Mouse (Mus musculus) midbrain, embryonic 10.5 days (tissue): ENCODE measurements around the gene Nubpl. TPM values are rescaled to one million over a fixed set of nuclear protein-coding genes. Genes with fewer than 3 reads are reported as not detected.

Source experiments
- DNase-seq: peaks from one replicate; pipeline ENCODE4 v3.0.0-alpha.2; 2017; ENCODE audit warnings: low spot score
- H3K27ac ChIP-seq: fragments of 300-500 bp; sonication (generic); replicated peaks from 2 replicates; pipeline ENCODE4 v1.5.1; 2016; ENCODE audit warnings: mild to moderate bottlenecking
- H3K27me3 ChIP-seq: fragments of 300-500 bp; sonication (generic); 2 replicates; pipeline ENCODE4 v1.6.1; 2016; ENCODE audit warnings: low read depth, mild to moderate bottlenecking; ENCODE audit not compliant: poor library complexity, severe bottlenecking
- H3K36me3 ChIP-seq: fragments of 300-500 bp; sonication (generic); 2 replicates; pipeline ENCODE4 v1.6.1; 2016; ENCODE audit warnings: mild to moderate bottlenecking, moderate library complexity
- H3K4me1 ChIP-seq: fragments of 300-500 bp; sonication (generic); 2 replicates; pipeline ENCODE4 v1.6.1; 2016
- H3K4me3 ChIP-seq: fragments of 300-500 bp; sonication (generic); 2 replicates; pipeline ENCODE4 v1.5.1; 2016; ENCODE audit warnings: mild to moderate bottlenecking, moderate library complexity
- H3K9me3 ChIP-seq: fragments of 300-500 bp; sonication (generic); replicated peaks from 2 replicates; pipeline ENCODE4 v1.6.1; 2016; ENCODE audit warnings: mild to moderate bottlenecking
- WGBS: fragments of 180-500 bp; shearing (Covaris S2); methylation state at CpG from one replicate; pipeline ENCODE4 v1.1.7; 2016; 5-methylcytosine and 5-hydroxymethylcytosine counted together
- polyA plus RNA-seq: library from polyadenylated mRNA; unstranded; fragments of >200 nt; fragmentation: Nextera tagmentation; extraction: Ambion mirVana; gene quantifications from 2 replicates; pipeline ENCODE4 v1.2.1, GENCODE M21; 2016

The Nubpl gene
- polyA plus RNA-seq, 1 experiment from 2014 or later = 17.6 TPM

- Histone ChIP-seq H3K4me3 (no peak overlapping the region), H3K27ac (no peak overlapping the region), H3K4me1 (peaks cover 40% of the 10 kb centered on the region), H3K9me3 (no peaks in the 10 kb centered on the region), H3K27me3 (no peaks in the 10 kb centered on the region), H3K36me3 (no peaks in the 10 kb centered on the region)
- 82% methylated on average over 3 of the region's 3 CpGs for WGBS
- DNase-seq = no peak
Observed at GRCm38 (mm10) chr12:52360136-52360535, 262.6 kb downstream of the Nubpl start.

- H3K36me3 ChIP-seq = no peaks in the 10 kb centered on the region
- DNase-seq = no peak
- H3K4me1 ChIP-seq = peaks cover 40% of the 10 kb centered on the region
- 42% methylated on average over 6 of the region's 6 CpGs for WGBS
- H3K27me3 ChIP-seq = no peaks in the 10 kb centered on the region
- H3K9me3 ChIP-seq = no peaks in the 10 kb centered on the region
- H3K27ac ChIP-seq = peak overlapping the region; percentile 34
- H3K4me3 ChIP-seq = no peak overlapping the region
Observed at GRCm38 (mm10) chr12:52361198-52361597, 263.7 kb downstream of the Nubpl start.

Other genes starting within 250 kb of the Nubpl start
- 12.6 and 12.9 TPM in 2 replicates for gene Heatr5a, start 126.4 kb upstream of the Nubpl start, polyA plus RNA-seq
- 30.5 and 31.8 TPM in 2 replicates for gene Dtd2, start 91.2 kb upstream of the Nubpl start, polyA plus RNA-seq
- gene Gpr33, start 69.7 kb upstream of the Nubpl start, polyA plus RNA-seq = not detected in 2 replicates